9 mouse cellular contexts compared by ENCODE assay signal in genomic region chr4:24720834-24721233, GRCm38 (mm10).
DNase-seq lines count a peak whose midpoint lies in the region; ATAC-seq and TF ChIP-seq lines count a peak whose summit lies in the region.
"Had no signal": no experiment of that assay in that cellular context is flagged by ENCODE, and none has a peak within 500 bp of the region (broad histone marks: within the 10 kb centered on the region; RNA-seq: fewer than 3 reads in every experiment).

No protein-coding gene starts in this region.

- no peak for TF ChIP-seq EP300 in heart, adult 2 months (IDR thresholded peaks at IDR 0.05; ENCODE audit: insufficient read depth, low read depth, low read length)

- no peaks in the 10 kb centered on the region for H3K27me3 ChIP-seq in heart, adult 2 months (ENCODE audit: control insufficient read depth, insufficient read depth, low read length)
- H3K27me3 ChIP-seq in hindbrain, postnatal 0 days (ENCODE audit: insufficient read depth, low read length): no peaks in the 10 kb centered on the region
- H3K27me3 ChIP-seq in midbrain, embryonic 14.5 days (ENCODE audit: control insufficient read depth, insufficient read depth, low read length): no peaks in the 10 kb centered on the region

- no peaks in the 10 kb centered on the region for H3K36me3 ChIP-seq in heart, adult 2 months (ENCODE audit: control insufficient read depth, insufficient read depth, low read length)
- H3K36me3 ChIP-seq in hindbrain, postnatal 0 days (ENCODE audit: insufficient read depth, low read length): no peaks in the 10 kb centered on the region
- no peaks in the 10 kb centered on the region for H3K36me3 ChIP-seq in midbrain, embryonic 14.5 days (ENCODE audit: control insufficient read depth, insufficient read depth, low read length)
- H3K36me3 ChIP-seq: G1E had no signal

- no peaks in the 10 kb centered on the region for H3K79me2 ChIP-seq in heart, adult 2 months (replicated peaks; ENCODE audit: control insufficient read depth, insufficient read depth, low read length)

- peak; percentile 78; the same call in 1 of the 2 replicates for ATAC-seq in hindbrain, postnatal 0 days
- ATAC-seq in midbrain, embryonic 14.5 days (ENCODE audit: low FRiP score, low TSS enrichment): peak; percentile 48; the same call in 1 of the 2 replicates
- ATAC-seq in erythroblast, adult 5-6 weeks (replicated peaks; ENCODE audit: low FRiP score, poor library complexity, severe bottlenecking): no peak

- H3K4me3 ChIP-seq in heart, adult 2 months: no peak overlapping the region
- no peak overlapping the region for H3K4me3 ChIP-seq in hindbrain, postnatal 0 days (ENCODE audit: low read length)
- H3K4me3 ChIP-seq in midbrain, embryonic 14.5 days (replicated peaks; ENCODE audit: low read depth, low read length): no peak overlapping the region

- H3K4me1 ChIP-seq in heart, adult 2 months (ENCODE audit: control insufficient read depth, insufficient read depth, low read length): no peaks in the 10 kb centered on the region
- H3K4me1 ChIP-seq in hindbrain, postnatal 0 days (ENCODE audit: insufficient read depth, low read length): no peaks in the 10 kb centered on the region
- H3K4me1 ChIP-seq in midbrain, embryonic 14.5 days (ENCODE audit: control insufficient read depth, insufficient read depth, low read length): no peaks in the 10 kb centered on the region

- no peak overlapping the region for H3K4me2 ChIP-seq in hindbrain, postnatal 0 days (ENCODE audit: low read depth, low read length)
- H3K4me2 ChIP-seq in midbrain, embryonic 14.5 days (ENCODE audit: low read length): no peak overlapping the region

- 26% methylated on average over 3 of the region's 3 CpGs for WGBS in heart, adult 2 months
- WGBS in hindbrain, postnatal 0 days: 32% methylated on average over 3 of the region's 3 CpGs
- WGBS in midbrain, embryonic 14.5 days: 32% methylated on average over 3 of the region's 3 CpGs

- peak; percentile 75 for TF ChIP-seq CTCF in heart, adult 2 months (IDR thresholded peaks at IDR 0.05)
- peak; percentile 81 for TF ChIP-seq CTCF in hindbrain, postnatal 0 days (IDR thresholded peaks at IDR 0.05; ENCODE audit: low read depth)

- H3K9ac ChIP-seq in heart, adult 2 months (ENCODE audit: low read depth, low read length): no peak overlapping the region
- H3K9ac ChIP-seq in hindbrain, postnatal 0 days (replicated peaks; ENCODE audit: low read length): no peak overlapping the region
- H3K9ac ChIP-seq in midbrain, embryonic 14.5 days (replicated peaks; ENCODE audit: low read length): no peak overlapping the region

- no peak overlapping the region for H3K27ac ChIP-seq in heart, adult 2 months
- no peak overlapping the region for H3K27ac ChIP-seq in hindbrain, postnatal 0 days
- H3K27ac ChIP-seq in midbrain, embryonic 14.5 days (replicated peaks; ENCODE audit: low read depth, low read length): no peak overlapping the region

- intact Hi-C loops in heart, adult 2 months (cut with DNase I): loop anchor here (1.0 kb wide), 1 partner anchor 176 kb away; no protein-coding TSS in a partner anchor

- DNase-seq in heart, adult 2 months: peak in 1 of 2 experiments; percentile 6
- DNase-seq in heart, adult 11 months: no peak
- peak; percentile 47 for DNase-seq in adrenal gland, adult 2 months
- peak; percentile 49 for DNase-seq in embryo, embryonic 9.5 days (ENCODE audit: extremely low spot score)
- peak; percentile 87 for DNase-seq in hindbrain, postnatal 0 days (ENCODE audit: low spot score)
- peak; percentile 48 to 83 for DNase-seq in layer of hippocampus, postnatal 14 days (ENCODE audit: low spot score in 2 of 2)
- DNase-seq in midbrain, embryonic 14.5 days: peak; percentile 91

- H3K9me3 ChIP-seq in hindbrain, postnatal 0 days (ENCODE audit: low read length): no peaks in the 10 kb centered on the region
- H3K9me3 ChIP-seq in midbrain, embryonic 14.5 days (ENCODE audit: control insufficient read depth, low read length): no peaks in the 10 kb centered on the region
- H3K9me3 ChIP-seq: G1E had no signal

- no peak for TF ChIP-seq POLR2A in heart, adult 2 months (IDR thresholded peaks at IDR 0.05; ENCODE audit: insufficient read depth, low read depth, low read length)
